Mouse (Mus musculus) E14TG2a.4 (cell line): ENCODE data around the gene Cnst.

Experiments used
- H3K27me3 ChIP-seq: 2 replicates; pipeline ENCODE4 v1.6.1; 2014; ENCODE audit warnings: low read length, control low read depth; ENCODE audit not compliant: insufficient read depth
- H3K36me3 ChIP-seq: 2 replicates; pipeline ENCODE4 v1.6.1; 2014; ENCODE audit warnings: low read length, control low read depth; ENCODE audit not compliant: insufficient read depth
- H3K4me1 ChIP-seq: replicated peaks from 2 replicates; pipeline ENCODE4 v1.6.1; 2014; ENCODE audit warnings: low read depth, low read length, control low read depth
- H3K4me3 ChIP-seq: replicated peaks from 2 replicates; pipeline ENCODE4 v1.5.1; 2014; ENCODE audit warnings: mild to moderate bottlenecking, low read length
- H3K9me3 ChIP-seq: 2 replicates; pipeline ENCODE4 v1.6.1; 2014; ENCODE audit warnings: low read length, control low read depth
- CTCF ChIP-seq: conservative IDR thresholded peaks from 2 replicates; pipeline ENCODE4 v1.5.1; 2014; ENCODE audit warnings: low read length
- NANOG ChIP-seq: IDR thresholded peaks from 2 replicates; pipeline ENCODE4 v1.6.1; 2014; ENCODE audit warnings: borderline replicate concordance, low read length, mixed read lengths
- POU5F1 ChIP-seq: IDR thresholded peaks from 2 replicates; pipeline ENCODE4 v1.6.1; 2014; ENCODE audit warnings: low read length, borderline replicate concordance

Gene Cnst

GRCm38 (mm10) chr1:179650284-179650683 lies 104.1 kb downstream of the Cnst start:
- TF ChIP-seq CTCF (no peak), POU5F1 (no peak), NANOG (no peak)
- Histone ChIP-seq H3K36me3 (no peaks in the 10 kb centered on the region), H3K4me3 (no peak overlapping the region), H3K4me1 (0 out of 2 replicates have a peak, but pooled peaks cover 13% of the 10 kb centered on the region), H3K27me3 (no peaks in the 10 kb centered on the region), H3K9me3 (peaks cover 18% of the 10 kb centered on the region)

GRCm38 (mm10) chr1:179651224-179651623 lies 105.1 kb downstream of the Cnst start:
- no peak overlapping the region for H3K4me3 ChIP-seq
- no peaks in the 10 kb centered on the region for H3K36me3 ChIP-seq
- no peaks in the 10 kb centered on the region for H3K27me3 ChIP-seq
- TF ChIP-seq CTCF (no peak), POU5F1 (no peak), NANOG (no peak)
- H3K4me1 ChIP-seq: 0 out of 2 replicates have a peak, but pooled peaks cover 10% of the 10 kb centered on the region
- H3K9me3 ChIP-seq: peaks cover 18% of the 10 kb centered on the region

DNA sequence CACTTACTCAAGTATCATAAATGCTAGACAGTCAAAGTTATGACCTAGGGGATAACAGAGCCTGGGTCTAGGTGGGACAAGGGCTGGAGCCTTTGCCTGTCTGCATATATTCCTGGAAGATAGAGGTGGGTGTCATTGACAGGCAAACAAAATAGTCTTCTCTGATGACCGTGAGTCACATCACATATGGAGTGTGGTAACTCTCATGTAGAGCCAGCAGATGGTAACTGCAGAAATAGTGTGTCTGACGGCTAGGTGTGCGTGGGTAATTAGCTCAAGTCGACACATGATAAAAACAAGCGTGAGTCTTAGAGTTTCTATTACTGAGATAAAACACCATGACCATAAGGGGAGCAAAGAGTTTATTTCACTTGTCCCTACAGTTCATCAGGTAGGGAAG lies 116.9 kb downstream of the Cnst start:
- Histone ChIP-seq H3K9me3 (no peaks in the 10 kb centered on the region), H3K4me1 (no peaks in the 10 kb centered on the region), H3K4me3 (no peak overlapping the region), H3K36me3 (no peaks in the 10 kb centered on the region), H3K27me3 (peaks cover 20% of the 10 kb centered on the region)
- TF ChIP-seq POU5F1 (no peak), NANOG (no peak), CTCF (no peak)

DNA sequence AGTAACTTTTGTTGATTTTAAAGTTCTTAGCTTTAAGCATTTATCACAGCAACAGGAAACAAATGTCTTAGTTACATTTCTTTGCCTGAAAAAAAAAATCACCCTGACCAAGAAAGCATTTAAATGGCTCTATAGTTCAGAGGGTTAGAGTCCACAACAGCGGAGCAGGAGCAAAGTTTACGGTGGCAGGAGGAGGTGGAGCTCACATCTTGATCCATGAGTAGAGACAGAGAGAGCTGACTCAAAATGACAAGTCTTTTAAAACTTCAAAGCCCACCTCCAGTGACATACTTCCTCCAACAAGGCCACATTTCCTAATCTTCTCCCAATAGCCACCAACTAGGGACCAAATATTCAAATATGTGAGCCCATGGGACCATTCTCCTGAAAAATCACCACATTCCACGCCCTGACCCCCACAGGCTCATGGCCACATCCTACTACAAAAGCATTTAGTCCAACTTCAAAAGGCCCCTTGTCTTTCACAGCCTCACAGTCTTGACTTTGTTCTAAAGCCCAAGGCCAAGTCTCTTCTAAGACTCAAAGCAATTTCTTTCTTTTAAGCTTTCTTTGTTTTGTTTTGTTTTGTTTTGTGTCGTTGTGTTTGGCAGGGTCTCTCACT lies 118.2 kb downstream of the Cnst start:
- Histone ChIP-seq H3K9me3 (no peaks in the 10 kb centered on the region), H3K27me3 (peaks cover 32% of the 10 kb centered on the region), H3K4me1 (peaks cover 7% of the 10 kb centered on the region), H3K36me3 (no peaks in the 10 kb centered on the region), H3K4me3 (no peak overlapping the region)
- TF ChIP-seq CTCF (no peak), POU5F1 (no peak), NANOG (peak; percentile 14; the same call in 1 of the 2 replicates)

DNA sequence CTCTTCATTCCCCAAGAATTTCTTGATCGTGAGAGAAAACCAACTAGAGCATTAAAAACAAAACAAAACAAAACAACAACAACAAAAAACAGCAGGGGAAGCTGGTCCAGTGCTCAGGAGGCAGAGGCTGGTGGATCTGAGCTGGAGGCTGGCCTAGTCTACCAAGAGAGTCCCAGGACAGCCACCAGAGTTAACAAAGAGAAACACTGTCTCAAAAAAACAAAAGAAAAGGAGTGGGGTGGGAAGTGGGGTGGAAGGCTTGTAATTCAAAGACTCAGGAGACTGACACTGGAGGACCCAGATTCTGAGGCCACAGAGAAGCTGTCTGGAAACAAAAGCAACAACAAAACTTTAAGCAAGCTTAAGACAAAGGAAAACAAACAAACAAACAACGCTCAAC lies 120.8 kb downstream of the Cnst start:
- no peaks in the 10 kb centered on the region for H3K36me3 ChIP-seq
- H3K4me1 ChIP-seq: peaks cover 7% of the 10 kb centered on the region
- TF ChIP-seq POU5F1 (no peak), CTCF (no peak), NANOG (no peak)
- H3K4me3 ChIP-seq: no peak overlapping the region
- no peaks in the 10 kb centered on the region for H3K9me3 ChIP-seq
- peaks cover 44% of the 10 kb centered on the region for H3K27me3 ChIP-seq

GRCm38 (mm10) chr1:179667450-179667849 lies 121.3 kb downstream of the Cnst start:
- Histone ChIP-seq H3K36me3 (no peaks in the 10 kb centered on the region), H3K4me1 (peaks cover 7% of the 10 kb centered on the region), H3K9me3 (no peaks in the 10 kb centered on the region), H3K4me3 (peak overlapping the region; percentile 87), H3K27me3 (peaks cover 44% of the 10 kb centered on the region)
- TF ChIP-seq POU5F1 (no peak), CTCF (no peak), NANOG (no peak)

DNA sequence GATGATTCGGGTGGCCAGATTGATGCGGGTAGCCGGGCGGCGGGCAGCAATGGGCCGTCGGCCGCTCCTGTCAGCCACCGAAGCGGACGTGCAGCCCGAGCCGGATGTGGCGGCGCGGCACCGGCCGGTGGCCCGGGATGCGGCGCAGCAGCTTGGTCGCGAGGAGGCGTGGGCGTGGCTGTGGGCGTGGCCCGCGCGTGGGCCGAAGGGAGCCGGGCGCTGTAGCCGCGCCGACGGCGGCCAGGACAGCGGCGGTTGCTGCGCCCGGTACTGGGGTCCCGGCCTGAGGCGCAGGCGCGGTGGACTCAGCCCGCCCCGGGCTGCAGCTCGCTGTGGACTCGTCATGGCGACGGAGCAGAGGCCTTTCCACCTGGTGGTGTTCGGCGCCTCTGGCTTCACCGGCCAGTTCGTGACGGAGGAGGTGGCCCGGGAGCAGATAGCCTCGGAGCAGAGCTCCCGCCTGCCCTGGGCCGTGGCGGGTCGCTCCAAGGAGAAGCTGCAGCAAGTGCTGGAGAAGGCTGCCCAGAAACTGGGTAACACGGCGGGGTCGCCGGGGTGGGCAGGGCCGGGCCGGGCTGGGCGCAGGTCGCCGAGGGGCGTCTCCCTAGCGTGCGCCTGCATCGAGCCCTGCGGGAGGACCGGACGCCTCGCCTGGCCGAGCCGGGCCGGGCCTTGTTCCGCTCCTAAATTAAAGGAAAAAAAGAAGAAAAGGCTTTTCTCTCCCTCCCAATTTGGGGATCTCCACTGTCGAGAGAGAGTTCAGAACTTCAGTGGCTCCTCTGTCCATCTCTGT lies 122.0 kb downstream of the Cnst start, which contains the start of gene Sccpdh:
Gene Sccpdh (plus strand): TSS at position 198 of the 793 bp plus-strand sequence.
- TF ChIP-seq NANOG (no peak), CTCF (no peak), POU5F1 (no peak)
- H3K27me3 ChIP-seq: peaks cover 44% of the 10 kb centered on the region
- no peaks in the 10 kb centered on the region for H3K9me3 ChIP-seq
- H3K36me3 ChIP-seq: no peaks in the 10 kb centered on the region
- H3K4me1 ChIP-seq: peaks cover 7% of the 10 kb centered on the region
- H3K4me3 ChIP-seq: peak within 1 kb of the TSS; percentile 87

DNA sequence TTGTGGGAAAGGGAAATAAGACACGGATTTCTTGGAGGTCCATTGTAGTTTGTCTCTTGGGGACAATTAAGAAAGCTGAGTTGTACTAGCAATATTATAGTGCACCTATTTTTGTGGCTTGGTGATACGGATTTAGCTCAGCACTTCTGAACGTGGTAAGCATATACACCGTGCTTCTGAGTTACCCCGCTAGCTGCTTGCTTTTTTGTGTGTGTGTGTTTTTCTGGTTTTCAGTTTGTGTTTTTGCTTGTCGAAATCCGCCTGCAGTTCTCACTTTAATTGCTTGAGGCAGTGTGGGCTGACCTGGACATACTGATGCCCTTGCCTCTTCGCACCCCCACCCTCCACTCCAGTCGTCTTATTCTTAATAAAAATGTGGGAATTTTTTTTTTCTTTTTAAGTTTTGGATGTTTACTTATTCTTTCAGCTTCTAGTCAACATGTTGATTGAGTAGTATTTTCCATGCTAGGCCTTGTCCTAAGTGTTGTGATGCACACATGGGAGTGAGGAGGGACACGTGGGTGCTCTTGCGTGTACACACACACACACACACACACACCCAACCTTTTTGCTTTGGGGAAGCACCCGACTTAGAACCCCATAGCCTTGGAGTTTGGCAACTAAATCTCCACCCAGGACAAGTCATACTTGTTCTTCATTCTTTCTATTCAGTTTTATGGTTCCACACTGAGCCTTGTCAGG lies 122.8 kb downstream of the Cnst start:
- Histone ChIP-seq H3K4me3 (peak overlapping the region; percentile 87), H3K9me3 (no peaks in the 10 kb centered on the region), H3K36me3 (no peaks in the 10 kb centered on the region), H3K27me3 (peaks cover 44% of the 10 kb centered on the region), H3K4me1 (peaks cover 7% of the 10 kb centered on the region)
- TF ChIP-seq NANOG (no peak), POU5F1 (no peak), CTCF (no peak)
